8 mouse cellular contexts compared by ENCODE assay signal in the genomic region with DNA sequence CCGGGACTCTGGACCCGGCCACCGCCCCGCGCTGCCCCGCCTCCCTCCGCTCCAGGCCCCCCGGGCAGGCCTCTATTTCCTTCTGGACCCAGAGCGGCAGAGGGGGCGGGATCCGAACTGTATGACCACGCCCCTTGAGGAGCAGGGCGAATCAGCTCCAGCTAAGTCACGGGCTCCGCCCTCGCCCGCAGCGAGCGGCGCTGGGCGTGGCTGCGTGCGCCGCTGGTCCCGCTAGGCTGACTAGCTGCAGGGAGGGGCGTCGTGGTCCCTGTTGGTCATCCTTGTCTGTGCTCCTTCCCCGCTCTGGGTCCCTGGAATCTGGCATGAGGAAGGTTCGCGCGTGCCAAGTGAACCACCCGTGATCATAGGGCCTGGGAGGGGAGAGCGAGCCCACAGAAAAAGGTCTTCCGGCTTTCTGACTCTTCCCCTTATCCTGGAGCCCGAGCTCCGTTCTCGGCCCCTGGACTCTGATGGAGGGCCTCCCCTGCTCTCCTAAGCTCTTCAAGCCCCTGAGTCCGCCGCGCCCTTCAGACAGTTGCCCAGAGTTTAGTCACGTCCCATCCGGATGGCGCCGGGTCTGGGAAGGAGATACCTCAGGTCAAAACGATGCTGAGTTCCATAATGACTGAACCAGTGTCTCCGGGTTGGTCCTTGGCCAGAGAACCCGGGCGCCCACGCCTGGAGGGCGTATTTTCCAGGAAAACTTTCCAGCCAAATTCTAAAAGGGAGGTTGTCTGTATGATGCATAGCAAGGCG. TPM values are rescaled to one million over a fixed set of nuclear protein-coding genes. Genes with fewer than 3 reads are reported as not detected.
A peak's percentile ranks its signal among the peaks of the same experiment; 100 is the strongest.
DNase-seq lines count a peak whose midpoint lies in the region; ATAC-seq lines count a peak whose summit lies in the region.

Gene Ugdh (minus strand): TSS at position 144 of the 756 bp plus-strand sequence.

- peak; percentile 94 for DNase-seq in T-cell, adult 2 months (ENCODE audit: low spot score)
- peak; percentile 92 to 95 for DNase-seq in cerebellum, postnatal 36 days
- peak; percentile 98 for DNase-seq in gastrocnemius, adult 18-20 months (ENCODE audit: low spot score)
- peak; percentile 94 to 99 for DNase-seq in left cerebral cortex, adult 18-20 months (ENCODE audit: low spot score in 2 of 2)
- DNase-seq in right cerebral cortex, adult 18-20 months, result peak; percentile 97
- DNase-seq in urinary bladder, postnatal 10 days (ENCODE audit: low spot score), result peak; percentile 91

- H3K36me3 ChIP-seq in hindbrain, embryonic 16.5 days (ENCODE audit: control insufficient read depth, insufficient read depth, low read length), result no peaks in the 10 kb centered on the region
- no peaks in the 10 kb centered on the region for H3K36me3 ChIP-seq in macrophage (ENCODE audit: inconsistent target)

- WGBS in hindbrain, embryonic 16.5 days, result under 1% methylated on average over 50 of the region's 51 CpGs
- 0% methylated on average over 44 of the region's 51 CpGs for WGBS in macrophage (ENCODE audit: missing documents)

- peak; percentile 97 for ATAC-seq in hindbrain, embryonic 16.5 days

- H3K27me3 ChIP-seq in hindbrain, embryonic 16.5 days (replicated peaks; ENCODE audit: control insufficient read depth, insufficient read depth, low read length), result no peaks in the 10 kb centered on the region

- H3K4me3 ChIP-seq in hindbrain, embryonic 16.5 days (ENCODE audit: low read length), result peak within 1 kb of the TSS; percentile 65
- peak within 1 kb of the TSS; percentile 80 for H3K4me3 ChIP-seq in macrophage (ENCODE audit: inconsistent target)

- peaks cover 8% of the 10 kb centered on the region for H3K4me1 ChIP-seq in hindbrain, embryonic 16.5 days (ENCODE audit: control insufficient read depth, insufficient read depth, low read depth, low read length)

- peak within 1 kb of the TSS; percentile 77 for H3K9ac ChIP-seq in hindbrain, embryonic 16.5 days (ENCODE audit: low read depth, low read length)

- H3K79me2 ChIP-seq in macrophage (ENCODE audit: inconsistent target), result peaks cover 43% of the 10 kb centered on the region

- peak within 1 kb of the TSS; percentile 87 for H3K4me2 ChIP-seq in hindbrain, embryonic 16.5 days (ENCODE audit: low read length)

- peak within 1 kb of the TSS; percentile 80 for H3K27ac ChIP-seq in hindbrain, embryonic 16.5 days (ENCODE audit: low read depth, low read length)
- H3K27ac ChIP-seq in macrophage, result peak within 1 kb of the TSS; percentile 74

- no peaks in the 10 kb centered on the region for H3K9me3 ChIP-seq in hindbrain, embryonic 16.5 days (ENCODE audit: control insufficient read depth, low read length)

RNA-seq across cellular contexts. Expression of gene Ugdh, which starts in this region (rescaled TPM):
- total RNA-seq in gastrocnemius, adult 18-20 months (2021), result 10 to 100 TPM in 1 of 2 experiments, 1 to 10 TPM in 1; 6.9 to 13.1 TPM
- 43.5 and 44.8 TPM in 2 replicates for polyA plus RNA-seq in hindbrain, embryonic 16.5 days (2015; fragmentation: Nextera tagmentation; extraction: Ambion mirVana)
- 10 to 100 TPM; 28.9 to 30.8 TPM for total RNA-seq in left cerebral cortex, adult 18-20 months (2021)
- 100 to 1,000 TPM in 1 of 26 experiments, 10 to 100 TPM in 25; 13.0 to 153 (median 34.1) TPM for total RNA-seq in macrophage (2018; cell fraction: chromatin; rRNA removed)
- total RNA-seq in macrophage (2018; cell fraction: cytosol; rRNA removed), result 10 to 100 TPM; 35.3 to 60.4 (median 42.7) TPM
- total RNA-seq in macrophage (2018; cell fraction: nucleus; rRNA removed), result 100 to 1,000 TPM in 1 of 26 experiments, 10 to 100 TPM in 25; 17.4 to 114 (median 34.7) TPM
- 29.7 to 103 TPM (median 53.7 TPM) in 3 replicates for polyA plus RNA-seq in macrophage (2018)

Comparison
In these comparisons a context has a peak if more than half of its experiments do, and no peak if none do; other contexts are left out.
1. Peak in every context shown above with its lines: DNase-seq, ATAC-seq, H3K4me3 ChIP-seq and H3K27ac ChIP-seq.